Mouse (Mus musculus) megakaryocyte, embryonic 14.5 days (primary cell): ENCODE measurements around the gene Fgd6.

Experiments
- FLI1 ChIP-seq: IDR thresholded peaks from 2 replicates; pipeline ENCODE4 v1.6.1; 2012; ENCODE audit warnings: low read length, inconsistent platforms, mixed read lengths
- GATA1 ChIP-seq: IDR thresholded peaks from 3 replicates; pipeline ENCODE4 v1.6.1; 2012; ENCODE audit warnings: mixed read lengths, low read length, inconsistent platforms, borderline replicate concordance

DNA sequence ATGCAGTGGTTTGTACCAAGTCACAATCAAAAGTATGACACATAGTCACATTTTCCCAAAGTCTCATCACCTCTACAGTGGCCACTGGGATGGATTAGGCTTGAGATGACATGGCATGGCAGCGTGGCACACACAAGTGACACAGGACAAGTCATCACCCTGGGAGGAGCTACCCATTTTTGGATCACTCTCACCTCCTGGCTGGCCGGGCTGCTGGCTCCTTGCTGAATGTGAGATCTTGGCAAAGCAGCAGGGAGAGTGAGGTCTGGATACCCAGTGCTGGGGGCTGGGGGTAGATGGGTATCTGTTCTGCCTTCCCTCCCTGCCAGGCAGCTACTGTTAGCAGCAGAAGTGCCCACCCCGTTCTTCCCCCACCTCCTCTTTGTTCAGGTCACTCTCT lies 31.1 kb downstream of the Fgd6 start:
- TF ChIP-seq GATA1 = no peak
- no peak for TF ChIP-seq FLI1
